Mouse (Mus musculus) ovary, postnatal 14 days (tissue): Measurements from ENCODE around the gene Zfp784.

Experiments used
- DNase-seq: peaks from one replicate; pipeline ENCODE4 v3.0.0; 2022; ENCODE audit warnings: low spot score

The Zfp784 gene

GRCm38 (mm10) chr7:5057804-5058203, 19.6 kb upstream of the Zfp784 start:
- no peak for DNase-seq

GRCm38 (mm10) chr7:5057381-5057780, 19.1 kb upstream of the Zfp784 start:
- DNase-seq, result no peak

GRCm38 (mm10) chr7:5056651-5057263, 18.5 kb upstream of the Zfp784 start:
- no peak for DNase-seq

- DNase-seq, result no peak
These were observed 15.4 kb upstream of the Zfp784 start for GRCm38 (mm10) chr7:5053456-5054179.

- DNase-seq, result no peak
These were observed 14.7 kb upstream of the Zfp784 start for GRCm38 (mm10) chr7:5052931-5053343.

GRCm38 (mm10) chr7:5052438-5052837, 14.2 kb upstream of the Zfp784 start:
- no peak for DNase-seq

GRCm38 (mm10) chr7:5051193-5052192, 13.2 kb upstream of the Zfp784 start, which contains the start of gene Zfp580:
Gene Zfp580 (plus strand): TSS chr7:5051538.
- DNase-seq, result peak; percentile 72

GRCm38 (mm10) chr7:5047313-5047712, 9.1 kb upstream of the Zfp784 start:
- DNase-seq, result no peak

GRCm38 (mm10) chr7:5046112-5046511, 7.9 kb upstream of the Zfp784 start:
- DNase-seq, result no peak

GRCm38 (mm10) chr7:5044981-5045380, 6.7 kb upstream of the Zfp784 start:
- no peak for DNase-seq

GRCm38 (mm10) chr7:5038940-5039339, 694 bp upstream of the Zfp784 start:
- DNase-seq, result no peak

GRCm38 (mm10) chr7:5037467-5037866, 779 bp downstream of the Zfp784 start:
- no peak for DNase-seq

- no peak for DNase-seq
These were observed 1.2 kb downstream of the Zfp784 start for GRCm38 (mm10) chr7:5037026-5037425.

GRCm38 (mm10) chr7:5036136-5036535, 2.1 kb downstream of the Zfp784 start:
- no peak for DNase-seq

GRCm38 (mm10) chr7:5035628-5036027, 2.6 kb downstream of the Zfp784 start:
- no peak for DNase-seq

- no peak for DNase-seq
These were observed 4.4 kb downstream of the Zfp784 start, which contains the start of gene 4632433K11Rik for GRCm38 (mm10) chr7:5033818-5034217. Gene 4632433K11Rik (plus strand): TSS chr7:5034118.

GRCm38 (mm10) chr7:5031496-5031895, 6.8 kb downstream of the Zfp784 start:
- DNase-seq, result no peak

GRCm38 (mm10) chr7:5030554-5031275, 7.5 kb downstream of the Zfp784 start:
- no peak for DNase-seq

- no peak for DNase-seq
These were observed 8.3 kb downstream of the Zfp784 start for GRCm38 (mm10) chr7:5029946-5030345.

GRCm38 (mm10) chr7:5029543-5029942, 8.7 kb downstream of the Zfp784 start:
- no peak for DNase-seq

- no peak for DNase-seq
These were observed 17.0 kb downstream of the Zfp784 start for GRCm38 (mm10) chr7:5021197-5021596.

GRCm38 (mm10) chr7:5020685-5021084, 17.6 kb downstream of the Zfp784 start:
- DNase-seq, result no peak
